Mouse (Mus musculus): ENCODE data around the gene Esrrg.

Esrrg gene

DNA sequence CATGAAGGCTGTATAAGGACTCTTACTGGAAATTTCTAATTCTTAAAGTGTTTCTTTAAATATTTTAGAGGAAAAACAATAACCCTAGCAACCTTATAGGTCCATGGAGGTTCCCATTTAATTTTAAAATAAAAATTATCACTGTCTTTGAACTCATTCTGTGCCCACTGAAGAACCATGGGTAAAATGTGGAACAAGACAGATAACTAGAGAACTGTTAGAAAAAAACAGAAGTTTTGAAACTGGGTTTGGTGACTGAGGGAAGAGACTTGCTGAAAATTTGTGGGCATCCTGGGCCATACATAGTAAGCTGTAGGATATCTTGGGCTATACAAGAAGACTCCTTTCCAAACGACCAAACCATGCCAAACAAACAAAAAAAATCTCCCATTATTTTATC, 565.3 kb downstream of the Esrrg start:
- DNase-seq = no peak

DNA sequence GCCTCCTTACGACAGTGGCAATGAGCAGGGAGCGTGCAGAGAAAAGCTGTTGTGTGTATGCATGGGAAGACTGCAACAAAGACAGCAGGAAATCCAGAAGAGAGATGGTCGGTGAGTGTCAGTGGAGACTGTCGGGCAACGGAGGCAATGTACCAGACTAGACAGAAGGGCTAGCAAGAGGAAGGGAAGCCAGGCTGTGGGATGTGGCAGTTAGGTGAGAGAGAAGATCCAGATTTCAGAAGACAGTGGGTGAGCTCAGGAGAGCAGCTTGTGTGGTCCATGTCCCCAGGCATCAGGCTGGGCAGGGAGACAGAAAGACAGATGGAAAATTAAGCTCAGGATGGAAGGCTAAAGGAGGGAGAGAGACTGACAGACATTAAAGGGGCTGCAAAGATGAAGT, 574.4 kb downstream of the Esrrg start:
- no peak for DNase-seq

DNA sequence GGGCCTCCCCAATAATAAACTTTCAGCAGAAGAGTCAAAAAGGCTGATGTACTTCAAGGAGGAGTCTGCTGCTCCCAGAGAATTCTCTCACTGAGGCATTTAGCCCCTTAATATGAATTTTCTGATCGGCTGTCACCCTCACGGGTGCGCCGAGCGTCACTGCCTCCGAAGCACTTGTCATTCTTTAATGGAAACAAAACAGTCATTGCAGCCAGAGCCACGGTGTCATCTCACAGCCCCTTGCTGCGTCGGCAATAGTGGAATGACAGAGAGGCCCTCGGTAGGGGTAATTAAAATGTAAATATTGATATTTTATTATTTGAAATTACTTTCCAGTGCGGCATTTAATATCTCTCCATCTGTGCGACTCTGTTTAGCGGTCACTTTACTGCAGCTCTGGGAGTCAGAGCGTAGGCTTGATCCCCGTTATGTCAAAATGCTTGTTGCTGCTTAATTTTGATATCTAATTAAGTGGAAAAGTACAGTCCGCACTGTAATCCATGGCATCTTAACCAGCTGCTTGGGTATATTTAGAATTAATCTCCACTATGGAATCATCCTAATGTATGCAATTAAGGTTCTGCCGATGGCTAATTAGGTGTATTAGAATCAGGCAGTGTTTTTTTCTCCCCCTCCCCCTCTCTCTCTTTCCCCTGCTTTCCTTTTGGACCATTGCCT, 578.0 kb downstream of the Esrrg start:
- DNase-seq = no peak

DNA sequence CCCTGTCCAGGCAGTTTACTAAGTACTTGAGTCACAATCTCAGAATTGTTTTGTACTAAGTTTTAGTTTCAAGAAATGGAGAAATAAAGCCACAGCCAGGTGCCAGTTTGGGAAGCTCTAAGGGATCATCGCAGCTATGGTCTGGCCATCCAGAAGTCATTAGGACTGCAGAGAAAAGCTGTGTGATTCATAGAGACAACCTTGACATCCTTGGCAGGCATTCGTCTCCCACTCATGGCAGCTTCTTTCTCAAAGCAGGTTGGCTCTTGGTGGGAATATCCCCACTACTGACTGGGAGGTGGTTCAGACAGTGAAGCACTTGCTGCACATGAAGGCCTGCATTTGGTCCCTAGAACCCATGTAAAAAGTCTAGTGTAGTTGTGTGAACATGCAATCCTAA, 584.4 kb downstream of the Esrrg start:
- DNase-seq = no peak

DNA sequence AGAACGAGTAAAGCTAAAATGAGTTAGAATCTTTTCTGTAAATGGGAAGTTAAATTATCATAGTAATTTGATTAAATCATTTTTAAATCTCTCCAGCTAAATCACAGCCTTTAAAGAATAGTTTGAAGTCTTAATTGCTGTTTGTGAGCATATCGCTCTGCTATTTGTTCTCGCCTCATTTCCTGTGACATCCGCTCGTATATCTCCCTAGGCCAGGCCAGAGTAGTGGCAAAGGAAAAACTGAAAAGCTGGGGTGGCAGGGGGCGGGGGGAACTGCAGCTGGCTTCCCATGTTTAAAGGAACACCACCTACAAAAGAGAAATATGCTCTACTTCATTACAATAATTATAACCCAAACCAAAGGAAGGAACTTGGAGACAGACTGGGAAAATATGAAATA, 598.8 kb downstream of the Esrrg start:
- DNase-seq = peak; percentile 46

DNA sequence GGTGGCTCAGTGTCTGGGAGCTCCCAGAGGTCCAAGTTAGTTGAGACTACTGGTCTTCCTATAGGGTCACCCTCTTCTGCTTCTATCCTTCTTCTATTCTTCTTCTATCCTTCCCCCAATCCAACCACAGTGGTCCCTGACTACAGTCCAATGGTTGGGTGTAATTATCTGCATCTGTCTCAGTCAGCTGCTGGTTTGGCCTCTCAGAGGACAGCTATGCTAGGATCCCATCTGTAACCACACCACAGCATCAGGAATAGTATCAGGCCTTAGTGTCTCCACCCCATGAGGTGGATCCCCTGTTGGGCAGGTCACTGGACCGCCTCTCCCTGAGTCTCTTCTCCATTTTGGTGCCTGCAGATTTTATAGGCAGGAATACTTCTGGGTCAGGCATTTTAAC, 600.4 kb downstream of the Esrrg start:
- no peak for DNase-seq

DNA sequence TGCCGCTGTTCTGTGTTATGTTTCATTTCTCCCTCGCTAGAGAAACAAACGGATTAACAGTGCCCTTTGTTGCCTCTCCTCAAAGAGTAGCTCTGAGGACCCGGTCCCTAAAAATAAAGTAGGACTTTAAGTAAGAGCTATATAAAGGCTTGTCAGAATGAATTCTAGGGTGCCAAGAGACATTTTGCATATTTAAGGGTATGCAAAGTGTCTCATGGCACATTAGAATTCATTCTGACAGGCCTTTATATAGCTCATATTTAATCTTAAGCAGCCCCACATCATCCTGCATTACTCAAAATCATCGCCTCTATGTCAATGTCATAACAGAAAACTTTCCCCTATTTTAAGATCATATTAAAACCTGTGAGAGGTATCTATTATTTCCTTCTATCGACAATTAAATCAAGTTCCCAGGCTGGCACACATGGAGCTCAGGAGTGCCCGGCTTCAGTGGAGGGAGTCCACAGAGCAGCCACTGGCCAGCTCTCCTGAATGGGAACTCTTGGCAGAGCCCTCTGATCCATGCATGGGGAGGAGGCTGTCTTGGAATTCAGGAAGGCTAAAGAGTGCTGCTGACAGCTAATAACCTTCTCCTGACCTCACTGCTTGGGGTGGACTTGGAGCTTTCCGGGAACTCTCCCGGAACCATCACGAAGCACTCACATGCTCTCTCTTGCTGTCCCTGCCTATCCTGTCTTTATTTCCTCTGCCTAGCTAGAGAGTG, 606.5 kb downstream of the Esrrg start:
- peak; percentile 59 for DNase-seq

DNA sequence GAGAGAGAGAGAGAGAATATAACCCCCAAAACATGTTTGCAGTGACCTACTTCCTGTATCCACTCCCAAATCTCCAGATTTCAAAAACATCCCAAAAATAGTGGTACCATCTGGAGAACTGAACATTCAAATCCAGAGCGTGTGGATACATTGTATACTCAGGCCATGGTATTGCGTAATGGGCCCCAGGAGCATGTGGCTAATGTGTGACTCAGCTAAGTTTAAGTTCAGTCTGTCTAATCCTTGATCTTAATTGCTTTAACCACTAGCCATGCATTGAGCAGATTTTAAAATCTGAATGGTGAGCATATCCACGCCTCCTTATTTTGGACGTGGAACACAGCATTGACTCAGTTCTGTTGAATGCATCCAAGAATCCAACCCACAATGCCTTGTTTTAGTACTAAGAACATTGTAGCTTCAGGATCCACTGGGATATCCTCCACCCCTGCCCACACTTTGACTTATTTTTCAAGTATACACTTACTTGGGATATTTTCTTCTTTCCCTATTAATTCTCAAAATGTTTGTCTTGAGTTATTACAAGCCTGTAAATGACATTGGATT, 612.7 kb downstream of the Esrrg start:
- DNase-seq = no peak

DNA sequence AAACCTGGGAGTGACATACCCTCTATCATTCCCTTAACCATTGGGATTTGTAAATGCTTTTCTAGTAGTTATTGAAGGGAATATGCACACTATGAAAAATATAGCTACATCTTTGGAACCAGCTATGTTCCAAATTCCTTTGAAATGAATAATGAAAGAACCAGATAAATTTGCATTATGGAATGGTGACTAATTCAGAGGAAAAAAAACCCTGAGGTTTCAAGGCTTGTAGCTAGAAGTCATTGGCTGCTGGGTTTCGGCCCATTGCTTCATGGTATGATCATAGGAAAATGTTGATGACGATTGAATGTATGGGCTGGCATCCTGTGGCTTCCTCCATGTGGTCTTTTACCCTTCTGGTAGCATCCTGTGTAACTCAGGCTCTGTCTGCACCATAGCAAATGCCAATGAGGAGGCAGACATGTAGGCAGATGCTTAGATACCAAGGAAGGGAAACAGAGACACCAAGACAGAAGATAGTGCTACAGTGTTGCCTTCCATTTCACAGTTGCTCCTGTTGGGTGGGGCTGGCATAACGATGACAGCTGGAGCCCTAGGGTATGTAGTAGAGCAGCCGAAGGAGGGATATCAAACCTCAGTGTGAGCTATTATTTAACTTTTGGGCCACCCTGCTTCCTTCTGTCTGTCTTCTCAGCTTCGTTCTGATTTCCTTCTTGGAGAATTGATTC, 624.6 kb downstream of the Esrrg start:
- no peak for DNase-seq

DNA sequence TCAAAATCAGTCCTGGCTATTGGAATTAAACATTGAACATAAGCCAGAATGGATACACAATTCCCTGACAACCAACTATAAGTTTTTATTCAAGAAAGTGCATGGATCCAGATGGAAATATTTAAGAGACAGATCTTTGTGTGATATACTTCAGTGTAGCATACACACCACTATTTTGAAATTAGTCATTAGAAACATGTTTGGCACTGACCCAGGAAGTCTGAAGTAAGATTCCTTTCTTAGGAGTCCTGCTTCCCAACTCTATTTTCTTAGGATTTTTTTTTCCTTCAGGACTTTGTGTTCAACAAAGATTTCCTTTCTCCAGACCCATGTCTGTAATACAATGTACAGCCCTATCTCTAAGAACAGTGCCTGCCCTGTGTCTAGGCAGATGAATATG, 630.0 kb downstream of the Esrrg start:
- DNase-seq = no peak

DNA sequence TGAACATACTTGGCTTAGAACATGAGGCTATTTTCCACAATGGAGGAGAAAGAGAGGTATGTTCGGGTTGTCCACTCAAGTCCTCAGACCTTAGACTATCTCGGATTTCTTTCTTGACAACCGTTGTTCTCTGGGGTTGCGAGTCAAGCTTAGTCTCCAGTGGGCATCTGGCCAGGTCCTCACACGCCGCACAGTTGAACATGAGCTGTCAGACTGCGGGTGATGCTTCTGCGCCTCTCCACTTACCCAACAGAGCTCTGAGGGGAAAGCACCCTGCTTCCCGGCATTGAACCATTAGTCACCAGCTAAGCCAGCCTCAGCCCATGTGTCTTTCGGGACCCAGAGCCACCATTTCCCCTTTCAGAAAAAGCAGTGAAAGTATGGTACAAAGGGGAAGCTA, 633.2 kb downstream of the Esrrg start:
- DNase-seq = no peak

DNA sequence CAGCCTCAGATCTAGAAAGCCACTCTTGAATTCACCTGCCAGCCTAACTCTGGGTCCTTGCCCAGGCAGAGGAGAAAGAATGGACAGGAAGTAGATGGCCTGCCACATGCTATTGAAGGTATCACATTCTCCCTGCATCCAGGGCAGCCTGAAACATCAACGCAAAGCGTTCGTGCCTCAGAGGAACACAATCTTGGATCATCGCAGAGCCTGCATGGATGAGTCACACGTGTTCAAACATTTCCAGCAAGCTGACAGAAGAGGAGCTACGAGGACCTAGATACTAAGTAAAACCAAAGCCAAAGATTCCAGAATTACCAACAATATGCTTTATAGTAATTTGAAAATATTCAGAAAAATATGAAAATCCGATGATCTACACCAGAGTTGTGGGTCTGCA, 648.9 kb downstream of the Esrrg start:
- no peak for DNase-seq

DNA sequence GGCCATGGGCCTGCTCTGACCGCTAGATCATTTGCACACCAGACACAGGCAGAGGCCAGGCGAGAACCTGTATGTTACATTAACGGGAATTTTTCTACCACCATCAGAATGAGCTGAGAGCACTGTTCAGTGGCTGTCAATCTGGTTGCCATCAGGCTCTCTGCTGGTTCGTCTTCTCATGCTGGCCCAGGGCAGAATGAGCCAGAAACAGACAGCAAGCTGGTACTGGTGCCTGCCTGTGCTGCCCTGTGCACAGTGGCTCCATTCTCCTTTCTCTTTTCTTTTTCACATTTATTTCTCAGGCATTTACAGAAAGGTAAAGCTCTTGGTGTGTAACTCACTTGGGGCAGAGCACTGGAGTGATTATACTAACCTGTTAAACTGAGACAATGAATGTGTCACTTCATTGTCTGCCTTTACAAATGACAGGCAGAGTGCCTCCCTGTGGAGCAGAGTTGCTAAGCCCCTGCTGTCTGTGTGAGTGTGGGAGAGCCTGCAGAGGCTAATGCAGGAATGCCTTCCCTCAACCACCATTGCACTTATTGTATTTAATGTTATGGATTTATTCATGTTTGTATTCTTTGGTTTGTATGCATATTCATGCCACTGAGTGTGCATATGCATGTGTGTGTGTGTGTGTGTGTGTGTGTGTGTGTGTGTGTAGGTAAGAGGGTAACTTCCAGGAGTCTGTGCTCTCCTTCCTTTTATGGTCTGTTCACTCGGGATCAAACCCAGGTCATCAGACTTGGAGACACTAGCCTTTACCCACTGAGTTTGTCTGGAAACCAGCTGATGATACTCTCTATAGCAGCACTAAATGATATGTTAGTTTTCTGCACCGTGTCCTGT, 651.9 kb downstream of the Esrrg start:
- DNase-seq = no peak

DNA sequence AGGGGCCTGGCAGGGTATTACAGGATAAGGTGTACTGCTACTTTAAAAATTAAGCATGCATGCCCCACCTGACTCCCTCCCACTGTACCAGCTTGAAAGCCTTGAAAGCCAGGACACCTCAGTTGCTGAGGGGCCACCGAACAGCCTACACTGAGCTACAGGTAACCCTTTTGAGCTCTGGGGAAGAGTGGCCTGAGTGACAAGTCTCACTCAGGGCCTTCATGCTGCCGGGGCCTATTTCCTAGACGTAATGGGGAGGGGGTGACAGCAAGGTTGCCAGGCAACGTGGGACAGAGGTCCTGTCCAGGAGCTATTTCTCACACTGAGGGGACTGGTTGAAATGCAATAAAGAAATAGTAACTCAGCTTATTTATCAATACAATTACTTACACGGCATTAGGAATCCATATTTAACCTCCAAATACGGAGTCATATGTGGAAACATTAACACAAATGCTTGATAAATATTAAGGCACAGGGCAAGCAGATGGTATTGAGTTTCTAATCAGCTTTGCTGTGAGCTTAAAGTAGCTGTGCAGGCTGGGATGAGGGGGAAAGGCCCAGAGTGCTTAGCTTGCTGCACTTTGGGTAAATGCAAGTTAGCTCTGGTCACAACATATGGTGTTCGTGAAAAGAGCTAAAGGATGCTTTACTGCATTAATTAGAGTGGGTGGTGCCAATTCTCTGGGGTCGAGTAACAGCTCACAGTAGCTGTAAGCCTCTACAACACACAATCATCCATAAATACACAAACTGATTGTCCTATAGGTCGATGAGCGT, 653.5 kb downstream of the Esrrg start, which contains the start of gene Ush2a:
Gene Ush2a (plus strand): TSS at position 121 of the 780 bp plus-strand sequence.
- no peak for DNase-seq
